Mouse (Mus musculus) lung, postnatal 0 days (tissue): ENCODE data around the gene Smim24.

Source experiments
- CTCF ChIP-seq: IDR thresholded peaks from 2 replicates; pipeline ENCODE4 v1.5.1; 2016; ENCODE audit warnings: antibody characterized with exemption, mild to moderate bottlenecking
- EP300 ChIP-seq: IDR thresholded peaks from 2 replicates; pipeline ENCODE4 v1.6.1; 2016; ENCODE audit warnings: antibody characterized with exemption, mild to moderate bottlenecking, control low read depth

DNA sequence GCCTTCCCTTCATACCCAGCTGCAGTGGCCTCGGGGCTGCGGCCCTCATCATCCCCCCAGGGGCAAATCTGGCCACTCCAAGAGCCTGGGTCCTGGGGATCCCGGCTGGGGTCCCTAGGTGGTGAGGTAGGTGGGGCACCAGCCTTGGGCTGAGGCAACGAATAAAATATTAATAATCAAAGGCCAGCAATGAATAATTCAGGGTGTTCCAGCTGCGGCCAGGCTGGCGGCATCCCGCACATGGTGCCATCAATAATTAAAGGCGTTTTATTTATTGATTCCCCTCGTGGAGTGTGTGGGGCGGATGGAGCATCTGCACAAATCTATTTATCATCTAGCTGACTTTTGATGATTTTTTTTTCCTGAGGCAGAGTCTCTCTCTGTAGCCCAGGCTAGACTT is 10.7 kb downstream of the Smim24 start:
- TF ChIP-seq CTCF (no peak), EP300 (no peak)
